Mouse (Mus musculus): ENCODE data around the gene Tars. TPM values are rescaled to one million over a fixed set of nuclear protein-coding genes. Genes with fewer than 3 reads are reported as not detected.

Gene Tars
- polyA plus RNA-seq (2015; fragmentation: Illumina TruSeq; extraction: RNeasy Lipid Tissue Mini Kit (QIAGEN cat#74804); ENCODE audit: low read depth, low replicate concordance): 26.0 TPM

GRCm38 (mm10) chr15:11399356-11400067 is at the start of gene Tars:
TSS of gene Tars (minus strand) at chr15:11399665.

Data from brain, adult 10 weeks (tissue).